Mouse (Mus musculus) ES-E14 (cell line): ENCODE results near the gene Stx6.

Experiments
- CHD2 ChIP-seq: IDR thresholded peaks from 2 replicates; pipeline ENCODE4 v1.6.1; 2014; ENCODE audit warnings: mild to moderate bottlenecking, low read depth, low read length, inconsistent platforms
- HCFC1 ChIP-seq: IDR thresholded peaks from 2 replicates; pipeline ENCODE4 v1.6.1; 2012; ENCODE audit warnings: low read length, inconsistent platforms, borderline replicate concordance; ENCODE audit not compliant: insufficient read depth
- MAFK ChIP-seq: IDR thresholded peaks from 2 replicates; pipeline ENCODE4 v1.6.1; 2014; ENCODE audit warnings: mild to moderate bottlenecking, low read depth, low read length, inconsistent platforms; ENCODE audit not compliant: insufficient read depth
- ZC3H11A ChIP-seq: IDR thresholded peaks from 2 replicates; pipeline ENCODE4 v1.6.1; 2012; ENCODE audit warnings: low read depth, mild to moderate bottlenecking, inconsistent platforms, low read length, borderline replicate concordance
- ZNF384 ChIP-seq: IDR thresholded peaks from 2 replicates; pipeline ENCODE4 v1.6.1; 2012; ENCODE audit warnings: low read depth, low read length, inconsistent platforms

DNA sequence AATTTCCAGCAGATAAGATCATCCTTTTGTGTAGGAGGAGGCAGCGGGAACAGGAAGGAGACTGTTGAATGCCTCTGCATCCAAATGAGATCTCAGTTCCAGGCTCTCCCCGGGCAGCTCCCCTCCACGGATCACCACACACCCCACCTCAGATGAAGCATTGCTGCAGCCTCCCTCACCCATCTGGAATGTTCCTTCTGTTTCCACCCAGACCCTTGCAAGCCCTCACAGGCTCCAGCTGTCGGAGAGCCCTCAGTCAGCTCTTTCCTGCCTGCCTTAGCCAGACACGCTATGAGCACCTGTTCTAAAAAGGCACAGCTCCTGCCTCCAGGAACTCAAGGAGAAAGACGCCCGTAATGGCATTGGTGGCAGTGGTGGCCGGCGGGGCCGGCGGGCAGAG is 78.9 kb downstream of the Stx6 start:
- no peak for TF ChIP-seq HCFC1
- no peak for TF ChIP-seq MAFK
- TF ChIP-seq ZNF384: no peak
- TF ChIP-seq ZC3H11A: no peak
- no peak for TF ChIP-seq CHD2
